Mouse (Mus musculus) midbrain, embryonic 13.5 days (tissue): ENCODE measurements around the gene Haghl. TPM values are rescaled to one million over a fixed set of nuclear protein-coding genes. Genes with fewer than 3 reads are reported as not detected.

Source experiments
- ATAC-seq: fragments of 200-750 bp; cut with Nextera tagmentation; 2 replicates; pipeline ENCODE4 v1.8.0; 2017; ENCODE audit warnings: mild to moderate bottlenecking, moderate TSS enrichment, moderate library complexity
- H3K27ac ChIP-seq: fragments of 300-500 bp; sonication (generic); 2 replicates; pipeline ENCODE4 v1.5.1; 2015; ENCODE audit warnings: inconsistent platforms, mild to moderate bottlenecking, moderate library complexity
- H3K27me3 ChIP-seq: fragments of 300-500 bp; sonication (generic); 2 replicates; pipeline ENCODE4 v1.6.1; 2015; ENCODE audit warnings: mild to moderate bottlenecking, inconsistent platforms
- H3K36me3 ChIP-seq: fragments of 300-500 bp; sonication (generic); 2 replicates; pipeline ENCODE4 v1.6.1; 2015; ENCODE audit warnings: mild to moderate bottlenecking, inconsistent platforms
- H3K4me1 ChIP-seq: fragments of 300-500 bp; sonication (generic); replicated peaks from 2 replicates; pipeline ENCODE4 v1.6.1; 2015; ENCODE audit warnings: inconsistent platforms
- H3K4me2 ChIP-seq: fragments of 300-500 bp; sonication (generic); replicated peaks from 2 replicates; pipeline ENCODE4 v1.6.1; 2015; ENCODE audit warnings: moderate library complexity, mild to moderate bottlenecking, inconsistent platforms
- H3K4me3 ChIP-seq: fragments of 300-500 bp; sonication (generic); replicated peaks from 2 replicates; pipeline ENCODE4 v1.5.1; 2015; ENCODE audit warnings: mild to moderate bottlenecking, inconsistent platforms
- H3K9ac ChIP-seq: fragments of 300-500 bp; sonication (generic); replicated peaks from 2 replicates; pipeline ENCODE4 v1.6.1; 2015; ENCODE audit warnings: mild to moderate bottlenecking, inconsistent platforms
- H3K9me3 ChIP-seq: fragments of 300-500 bp; sonication (generic); 2 replicates; pipeline ENCODE4 v1.6.1; 2016; ENCODE audit warnings: mild to moderate bottlenecking, inconsistent platforms
- WGBS: fragments of 180-500 bp; shearing (Covaris S2); methylation state at CpG from one replicate; pipeline ENCODE4 v1.1.7; 2015; 5-methylcytosine and 5-hydroxymethylcytosine counted together
- polyA plus RNA-seq: library from polyadenylated mRNA; unstranded; fragments of >200 nt; fragmentation: Nextera tagmentation; extraction: Ambion mirVana; gene quantifications from 2 replicates; pipeline ENCODE4 v1.2.1, GENCODE M21; 2015

The Haghl gene
- polyA plus RNA-seq, 1 experiment from 2014 or later: 137 TPM

DNA sequence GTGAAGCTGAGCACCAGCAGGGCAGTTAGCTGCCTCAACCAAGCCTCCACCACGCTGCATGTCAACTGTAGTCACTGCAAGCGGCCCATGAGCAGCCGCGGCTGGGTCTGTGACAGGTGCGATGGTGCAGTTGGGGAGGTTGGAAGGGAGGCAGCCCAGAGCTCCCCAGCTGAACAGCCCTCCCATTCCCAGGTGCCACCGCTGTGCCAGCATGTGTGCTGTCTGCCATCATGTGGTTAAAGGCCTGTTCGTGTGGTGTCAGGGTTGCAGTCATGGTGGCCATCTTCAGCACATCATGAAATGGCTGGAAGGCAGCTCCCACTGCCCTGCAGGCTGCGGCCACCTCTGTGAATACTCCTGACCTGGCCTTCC is 42.7 kb upstream of the Haghl start:
- no peaks in the 10 kb centered on the region for H3K9me3 ChIP-seq
- H3K4me1 ChIP-seq: peaks cover 79% of the 10 kb centered on the region
- ATAC-seq: no peak
- peak overlapping the region; percentile 95 for H3K4me2 ChIP-seq
- H3K36me3 ChIP-seq: peaks cover 51% of the 10 kb centered on the region
- H3K27me3 ChIP-seq: no peaks in the 10 kb centered on the region
- 87% methylated on average over 8 of the region's 8 CpGs for WGBS
- peak overlapping the region; percentile 53 for H3K4me3 ChIP-seq
- H3K9ac ChIP-seq: peak overlapping the region; percentile 81
- H3K27ac ChIP-seq: peak overlapping the region; percentile 92

DNA sequence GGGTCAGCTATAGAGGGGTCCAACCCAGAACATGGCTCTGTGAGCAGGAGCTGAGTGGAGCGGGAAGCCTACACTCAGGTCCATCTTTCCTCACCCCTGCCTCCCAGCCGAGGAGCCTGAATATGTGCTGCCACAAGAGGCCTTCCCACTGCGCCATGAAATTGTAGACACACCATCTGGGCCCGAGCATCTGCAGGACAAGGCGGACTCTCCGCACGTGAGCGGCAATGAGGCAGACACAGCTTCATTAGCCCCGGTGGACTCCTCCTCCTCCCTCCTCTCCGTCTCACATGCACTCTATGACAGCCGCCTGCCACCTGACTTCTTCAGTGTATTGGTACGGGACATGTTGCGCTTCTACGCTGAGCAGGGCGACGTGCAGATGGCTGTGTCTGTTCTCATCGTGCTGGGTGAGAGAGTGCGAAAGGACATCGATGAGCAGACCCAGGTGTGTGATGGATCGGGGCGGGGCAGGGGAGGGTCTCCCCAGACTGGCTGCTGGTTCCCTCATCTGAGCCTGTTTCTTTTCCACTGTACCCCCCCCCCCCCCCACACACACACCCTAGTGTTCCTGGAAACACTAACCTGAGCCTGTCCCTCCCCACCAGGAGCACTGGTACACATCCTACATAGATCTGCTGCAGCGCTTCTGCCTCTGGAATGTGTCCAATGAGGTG is 42.2 kb upstream of the Haghl start:
- Histone ChIP-seq H3K4me2 (peak overlapping the region; percentile 95; the same call in 1 of the 2 replicates), H3K27me3 (no peaks in the 10 kb centered on the region), H3K4me3 (peak overlapping the region; percentile 53; the same call in 1 of the 2 replicates), H3K9me3 (no peaks in the 10 kb centered on the region), H3K36me3 (peaks cover 51% of the 10 kb centered on the region), H3K4me1 (peaks cover 82% of the 10 kb centered on the region), H3K9ac (no peak overlapping the region; the same call in none of the 2 replicates), H3K27ac (no peak overlapping the region)
- 92% methylated on average over 22 of the region's 22 CpGs for WGBS
- no peak for ATAC-seq

- Histone ChIP-seq H3K4me3 (no peak overlapping the region), H3K4me1 (peaks cover 81% of the 10 kb centered on the region), H3K27ac (no peak overlapping the region), H3K9ac (no peak overlapping the region; the same call in 1 of the 2 replicates), H3K36me3 (peaks cover 51% of the 10 kb centered on the region), H3K4me2 (no peak overlapping the region), H3K27me3 (no peaks in the 10 kb centered on the region), H3K9me3 (no peaks in the 10 kb centered on the region)
- WGBS: 95% methylated on average over 13 of the region's 13 CpGs
- no peak for ATAC-seq
Observed at GRCm38 (mm10) chr17:25827011-25827410, 41.5 kb upstream of the Haghl start.

- Histone ChIP-seq H3K9ac (no peak overlapping the region), H3K9me3 (no peaks in the 10 kb centered on the region), H3K36me3 (peaks cover 45% of the 10 kb centered on the region), H3K27me3 (no peaks in the 10 kb centered on the region), H3K27ac (no peak overlapping the region), H3K4me2 (0 out of 2 replicates have a peak overlapping the region, but pooled peaks have one; percentile 3), H3K4me1 (peaks cover 72% of the 10 kb centered on the region), H3K4me3 (no peak overlapping the region)
- no peak for ATAC-seq
- 95% methylated on average over 27 of the region's 27 CpGs for WGBS
Observed at GRCm38 (mm10) chr17:25825984-25826570, 40.6 kb upstream of the Haghl start.

GRCm38 (mm10) chr17:25825311-25825710 is 39.8 kb upstream of the Haghl start:
- ATAC-seq: no peak
- H3K4me3 ChIP-seq: no peak overlapping the region
- WGBS: 93% methylated on average over 6 of the region's 6 CpGs

DNA sequence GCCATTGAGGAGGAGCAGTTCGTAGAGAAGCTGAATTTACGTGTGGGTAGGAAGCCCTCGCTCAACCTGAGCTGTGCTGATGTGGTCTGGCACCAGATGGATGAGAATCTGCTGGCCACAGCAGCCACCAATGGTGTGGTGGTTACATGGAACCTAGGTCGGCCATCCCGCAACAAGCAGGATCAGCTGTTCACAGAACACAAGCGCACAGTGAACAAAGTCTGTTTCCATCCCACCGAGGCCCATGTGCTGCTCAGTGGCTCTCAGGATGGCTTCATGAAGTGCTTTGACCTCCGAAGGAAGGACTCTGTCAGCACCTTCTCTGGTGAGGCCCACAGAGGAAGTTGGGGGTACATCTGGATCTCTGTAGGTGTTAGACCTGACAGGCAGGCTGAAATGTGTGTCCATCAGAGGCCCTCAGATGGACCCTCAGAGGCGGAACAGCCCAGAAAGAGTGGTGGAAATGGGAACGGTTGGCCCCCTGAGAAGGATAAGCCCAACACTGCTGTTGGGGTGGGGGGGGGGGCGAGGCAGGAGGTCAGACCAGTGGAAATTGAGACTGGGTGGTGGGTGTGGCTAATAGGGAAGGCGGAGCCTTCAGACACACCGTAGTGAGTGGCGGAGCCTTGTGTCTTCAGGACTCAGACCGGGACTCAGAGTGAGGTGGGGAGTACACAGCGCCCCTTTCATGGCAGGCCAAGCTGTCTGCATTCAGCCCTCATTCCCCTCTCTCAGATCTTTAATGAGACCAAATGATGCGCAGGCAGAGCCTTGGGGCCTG is 39.1 kb upstream of the Haghl start:
- peaks cover 39% of the 10 kb centered on the region for H3K36me3 ChIP-seq
- 76% methylated on average over 17 of the region's 17 CpGs for WGBS
- H3K4me3 ChIP-seq: peak overlapping the region; percentile 66
- no peaks in the 10 kb centered on the region for H3K9me3 ChIP-seq
- H3K4me2 ChIP-seq: peak overlapping the region; percentile 99
- ATAC-seq: no peak
- H3K9ac ChIP-seq: peak overlapping the region; percentile 83
- no peak overlapping the region for H3K27ac ChIP-seq
- peaks cover 56% of the 10 kb centered on the region for H3K4me1 ChIP-seq
- H3K27me3 ChIP-seq: peaks cover 12% of the 10 kb centered on the region

More at GRCm38 (mm10) chr17:25825311-25825710, 39.8 kb upstream of the Haghl start:
- H3K4me2 ChIP-seq: peak overlapping the region; percentile 99
- H3K36me3 ChIP-seq: peaks cover 39% of the 10 kb centered on the region
- peak overlapping the region; percentile 49 for H3K9ac ChIP-seq
- H3K27me3 ChIP-seq: peaks cover 4% of the 10 kb centered on the region
- peaks cover 64% of the 10 kb centered on the region for H3K4me1 ChIP-seq
- no peak overlapping the region for H3K27ac ChIP-seq
- no peaks in the 10 kb centered on the region for H3K9me3 ChIP-seq

DNA sequence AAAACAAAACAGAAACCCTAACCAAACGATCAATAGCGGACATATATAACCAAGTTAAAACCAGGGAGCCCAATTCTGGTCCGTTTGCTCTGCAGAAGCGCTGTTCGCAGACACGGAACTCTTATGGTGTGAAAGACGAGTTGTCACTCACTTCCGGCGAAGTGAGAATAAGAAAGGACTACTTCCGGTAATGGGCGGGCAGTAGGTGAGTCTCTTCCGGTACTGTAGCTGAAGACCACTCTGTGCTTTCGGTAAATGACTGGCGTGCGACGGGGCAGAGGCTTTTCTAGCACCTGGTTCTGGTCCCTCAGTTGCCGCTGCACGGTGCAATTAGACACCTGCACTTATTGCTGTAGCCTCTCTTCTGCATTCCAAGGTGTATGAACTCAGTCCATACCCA is 38.0 kb upstream of the Haghl start, which contains the start of gene Wdr24:
Gene Wdr24 (plus strand): TSS at position 176 of the 400 bp plus-strand sequence.
- H3K9me3 ChIP-seq: no peaks in the 10 kb centered on the region
- under 1% methylated on average over 18 of the region's 18 CpGs for WGBS
- peaks cover 52% of the 10 kb centered on the region for H3K4me1 ChIP-seq

GRCm38 (mm10) chr17:25818851-25819780 is 33.6 kb upstream of the Haghl start:
- Histone ChIP-seq H3K4me1 (peaks cover 14% of the 10 kb centered on the region), H3K4me2 (0 out of 2 replicates have a peak overlapping the region, but pooled peaks have one; percentile 11), H3K27me3 (peaks cover 41% of the 10 kb centered on the region), H3K9ac (0 out of 2 replicates have a peak overlapping the region, but pooled peaks have one; percentile 23), H3K36me3 (peaks cover 44% of the 10 kb centered on the region), H3K27ac (no peak overlapping the region), H3K4me3 (0 out of 2 replicates have a peak overlapping the region, but pooled peaks have one; percentile 5), H3K9me3 (no peaks in the 10 kb centered on the region)
- 8% methylated on average over 44 of the region's 46 CpGs for WGBS
- ATAC-seq: no peak

More for the DNA sequence above, 38.0 kb upstream of the Haghl start, which contains the start of gene Wdr24:
- peak within 1 kb of the TSS; percentile 72 for H3K27ac ChIP-seq
- H3K36me3 ChIP-seq: peaks cover 48% of the 10 kb centered on the region
- peaks cover 23% of the 10 kb centered on the region for H3K27me3 ChIP-seq
- H3K4me3 ChIP-seq: peak within 1 kb of the TSS; percentile 66
- H3K9ac ChIP-seq: peak within 1 kb of the TSS; percentile 83
- ATAC-seq: peak; percentile 68
- peak within 1 kb of the TSS; percentile 99 for H3K4me2 ChIP-seq

DNA sequence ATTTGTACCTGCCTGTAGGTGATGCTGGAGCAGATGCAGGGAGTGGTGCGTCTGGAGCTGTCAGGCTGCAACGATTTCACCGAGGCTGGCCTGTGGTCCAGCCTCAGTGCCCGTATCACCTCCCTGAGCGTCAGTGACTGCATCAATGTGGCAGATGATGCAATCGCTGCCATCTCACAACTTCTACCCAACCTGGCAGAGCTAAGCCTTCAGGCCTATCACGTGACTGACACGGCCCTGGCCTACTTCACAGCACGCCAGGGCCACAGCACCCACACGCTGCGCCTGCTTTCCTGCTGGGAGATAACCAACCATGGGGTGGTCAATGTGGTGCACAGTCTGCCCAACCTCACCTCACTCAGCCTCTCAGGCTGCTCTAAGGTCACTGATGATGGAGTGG is 32.2 kb upstream of the Haghl start:
- peaks cover 41% of the 10 kb centered on the region for H3K27me3 ChIP-seq
- 90% methylated on average over 11 of the region's 11 CpGs for WGBS
- H3K4me2 ChIP-seq: no peak overlapping the region
- no peak overlapping the region for H3K4me3 ChIP-seq
- H3K9ac ChIP-seq: no peak overlapping the region
- no peaks in the 10 kb centered on the region for H3K9me3 ChIP-seq
- H3K36me3 ChIP-seq: peaks cover 44% of the 10 kb centered on the region
- no peak for ATAC-seq
- H3K27ac ChIP-seq: no peak overlapping the region
- H3K4me1 ChIP-seq: peaks cover 18% of the 10 kb centered on the region

DNA sequence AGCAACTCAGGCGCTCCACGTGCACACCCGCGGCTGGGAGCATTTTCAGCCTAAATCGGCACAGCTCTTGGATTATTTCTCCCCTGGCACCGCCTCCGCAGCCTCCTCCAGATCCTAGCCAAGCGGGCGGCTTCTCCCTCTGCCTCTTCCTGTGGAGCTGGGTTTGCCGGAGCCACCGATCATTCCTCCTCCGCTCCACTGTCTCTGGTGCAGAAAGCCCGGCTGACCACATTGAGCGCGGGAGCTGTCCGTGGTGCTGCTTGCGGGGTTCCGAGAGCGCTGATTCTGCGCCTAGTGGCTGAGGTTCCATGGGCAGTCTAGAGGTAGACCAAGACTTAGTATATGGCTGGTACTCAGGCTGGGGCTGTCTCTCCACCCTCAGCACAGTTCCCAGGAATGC is 28.0 kb upstream of the Haghl start:
- Histone ChIP-seq H3K36me3 (peaks cover 25% of the 10 kb centered on the region), H3K27ac (no peak overlapping the region), H3K9ac (peak overlapping the region; percentile 65), H3K27me3 (peaks cover 24% of the 10 kb centered on the region), H3K4me1 (peaks cover 46% of the 10 kb centered on the region), H3K4me3 (peak overlapping the region; percentile 17), H3K9me3 (no peaks in the 10 kb centered on the region), H3K4me2 (peak overlapping the region; percentile 39)
- 3% methylated on average over 20 of the region's 20 CpGs for WGBS
- no peak for ATAC-seq

GRCm38 (mm10) chr17:25810890-25811289 is 25.4 kb upstream of the Haghl start:
- H3K4me1 ChIP-seq: peaks cover 52% of the 10 kb centered on the region
- H3K9me3 ChIP-seq: no peaks in the 10 kb centered on the region
- 69% methylated on average over 4 of the region's 4 CpGs for WGBS
- H3K4me2 ChIP-seq: peak overlapping the region; percentile 88
- H3K9ac ChIP-seq: peak overlapping the region; percentile 96; the same call in 1 of the 2 replicates
- H3K27ac ChIP-seq: no peak overlapping the region
- ATAC-seq: no peak
- H3K36me3 ChIP-seq: no peaks in the 10 kb centered on the region
- peak overlapping the region; percentile 88 for H3K4me3 ChIP-seq
- H3K27me3 ChIP-seq: peaks cover 6% of the 10 kb centered on the region; the same call in 1 of the 2 replicates
